Mouse (Mus musculus) E14TG2a.4 (cell line): ENCODE data around the gene Dnaja2.

Source experiments
- H3K27me3 ChIP-seq: 2 replicates; pipeline ENCODE4 v1.6.1; 2014; ENCODE audit warnings: low read length, control low read depth; ENCODE audit not compliant: insufficient read depth
- H3K36me3 ChIP-seq: 2 replicates; pipeline ENCODE4 v1.6.1; 2014; ENCODE audit warnings: low read length, control low read depth; ENCODE audit not compliant: insufficient read depth
- H3K4me1 ChIP-seq: replicated peaks from 2 replicates; pipeline ENCODE4 v1.6.1; 2014; ENCODE audit warnings: low read depth, low read length, control low read depth
- H3K4me3 ChIP-seq: replicated peaks from 2 replicates; pipeline ENCODE4 v1.5.1; 2014; ENCODE audit warnings: mild to moderate bottlenecking, low read length
- H3K9me3 ChIP-seq: 2 replicates; pipeline ENCODE4 v1.6.1; 2014; ENCODE audit warnings: low read length, control low read depth
- CTCF ChIP-seq: conservative IDR thresholded peaks from 2 replicates; pipeline ENCODE4 v1.5.1; 2014; ENCODE audit warnings: low read length
- NANOG ChIP-seq: IDR thresholded peaks from 2 replicates; pipeline ENCODE4 v1.6.1; 2014; ENCODE audit warnings: borderline replicate concordance, low read length, mixed read lengths
- POU5F1 ChIP-seq: IDR thresholded peaks from 2 replicates; pipeline ENCODE4 v1.6.1; 2014; ENCODE audit warnings: low read length, borderline replicate concordance

The Dnaja2 gene

DNA sequence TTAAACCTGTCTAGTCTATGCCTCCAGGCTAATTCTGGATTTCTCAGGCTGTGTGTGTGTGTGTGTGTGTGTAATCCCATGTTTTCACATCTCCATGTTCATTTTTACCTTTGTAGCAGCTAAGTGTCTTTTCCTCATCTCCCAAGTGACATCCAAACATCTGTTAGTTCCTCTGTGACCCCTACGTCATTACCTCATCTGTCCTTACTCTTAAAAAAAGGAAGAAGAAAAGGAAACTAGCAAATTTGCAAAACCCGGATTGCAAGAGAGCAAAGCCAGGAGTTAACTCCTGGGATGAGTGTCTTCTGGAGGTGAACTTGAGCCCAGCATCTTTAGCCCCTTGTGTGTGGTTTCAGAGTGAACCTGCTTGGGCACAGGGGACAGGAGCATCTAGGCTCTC lies 52.8 kb downstream of the Dnaja2 start:
- Histone ChIP-seq H3K9me3 (no peaks in the 10 kb centered on the region), H3K4me3 (no peak overlapping the region), H3K36me3 (peaks cover 75% of the 10 kb centered on the region), H3K4me1 (peaks cover 87% of the 10 kb centered on the region), H3K27me3 (no peaks in the 10 kb centered on the region)
- TF ChIP-seq CTCF (no peak), NANOG (no peak), POU5F1 (no peak)

DNA sequence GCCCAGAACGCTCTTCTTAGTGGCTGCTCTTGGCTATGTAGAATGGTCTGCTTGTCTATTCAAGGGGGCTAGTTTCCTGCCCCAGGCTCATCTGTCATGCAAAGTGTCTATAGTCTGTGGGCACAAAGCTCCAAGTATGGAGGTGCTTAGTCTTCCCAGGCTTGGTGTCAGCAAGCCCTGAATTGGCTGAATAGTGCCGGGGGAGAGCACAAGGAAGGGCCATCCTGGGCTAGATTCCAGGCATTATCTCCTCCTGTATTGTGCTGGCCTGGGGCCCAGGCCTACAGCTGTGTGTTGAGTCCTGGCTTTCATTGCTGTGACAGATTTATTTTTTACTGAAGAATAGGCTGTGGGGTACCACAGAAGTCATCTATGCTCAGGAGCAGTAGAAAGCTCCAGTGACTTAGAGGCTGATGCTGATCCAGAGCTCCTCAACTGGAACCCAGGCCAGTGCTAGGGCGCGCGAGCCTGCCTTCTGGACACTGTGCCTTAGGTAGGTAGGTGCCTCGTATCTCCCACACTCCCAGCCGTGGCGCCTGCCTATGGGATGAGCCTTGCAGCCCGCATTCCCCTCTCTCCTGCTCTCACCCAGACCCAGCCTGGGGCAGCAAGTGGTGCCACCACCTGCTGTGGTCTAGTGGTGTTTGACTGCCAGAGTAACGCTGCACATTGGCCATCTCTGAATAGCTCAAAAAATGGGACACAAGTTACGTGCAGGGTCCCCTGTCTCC lies 54.0 kb downstream of the Dnaja2 start:
- Histone ChIP-seq H3K4me1 (peaks cover 90% of the 10 kb centered on the region), H3K4me3 (0 out of 2 replicates have a peak overlapping the region, but pooled peaks have one; percentile 23), H3K36me3 (peaks cover 74% of the 10 kb centered on the region), H3K27me3 (no peaks in the 10 kb centered on the region), H3K9me3 (no peaks in the 10 kb centered on the region)
- TF ChIP-seq CTCF (no peak), POU5F1 (no peak), NANOG (no peak)

DNA sequence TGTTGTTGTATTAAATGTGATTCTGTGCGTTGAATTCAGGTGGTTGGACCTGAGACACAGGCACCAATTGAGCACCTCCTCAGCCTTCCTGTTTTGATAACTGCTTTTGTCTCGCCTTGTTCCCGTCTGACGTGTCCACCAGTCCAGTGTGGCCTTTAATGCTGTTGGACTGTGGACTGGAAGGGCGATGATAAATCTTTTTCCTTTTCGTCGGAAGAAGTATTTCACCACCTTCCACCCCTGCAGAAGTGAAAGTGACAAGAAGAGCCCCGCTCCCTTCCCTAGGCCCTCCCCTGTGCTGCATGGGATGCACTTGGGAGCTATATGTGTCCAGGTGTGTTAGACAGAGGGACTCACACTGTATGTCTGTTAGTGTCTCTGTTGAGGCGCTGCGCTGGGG lies 54.7 kb downstream of the Dnaja2 start:
- TF ChIP-seq NANOG = no peak
- TF ChIP-seq CTCF = no peak
- no peak for TF ChIP-seq POU5F1
- no peaks in the 10 kb centered on the region for H3K27me3 ChIP-seq
- H3K4me3 ChIP-seq = 0 out of 2 replicates have a peak overlapping the region, but pooled peaks have one; percentile 23
- no peaks in the 10 kb centered on the region for H3K9me3 ChIP-seq
- H3K36me3 ChIP-seq = peaks cover 74% of the 10 kb centered on the region
- H3K4me1 ChIP-seq = peaks cover 90% of the 10 kb centered on the region

DNA sequence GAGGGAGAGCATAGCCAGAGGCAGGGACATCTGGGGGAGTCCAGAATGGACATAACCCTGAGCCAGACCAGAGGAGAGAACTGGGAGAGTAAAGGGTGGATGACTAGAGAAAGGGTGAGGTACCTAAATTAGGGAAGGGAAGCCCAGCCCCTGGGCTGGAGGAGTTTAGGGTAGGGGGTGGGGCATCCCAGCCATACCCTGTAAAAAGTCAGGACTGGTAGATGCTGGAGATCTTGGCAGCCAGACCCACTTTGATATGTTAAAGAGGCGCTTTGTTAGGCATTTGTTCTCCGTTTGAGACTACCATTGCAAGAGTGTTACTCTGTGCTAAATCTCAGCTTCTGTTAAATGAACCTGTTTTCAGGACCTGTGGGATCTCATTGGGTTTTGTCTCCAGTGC lies 56.6 kb downstream of the Dnaja2 start:
- Histone ChIP-seq H3K4me1 (peaks cover 92% of the 10 kb centered on the region), H3K36me3 (peaks cover 74% of the 10 kb centered on the region), H3K27me3 (no peaks in the 10 kb centered on the region), H3K9me3 (no peaks in the 10 kb centered on the region), H3K4me3 (peak overlapping the region; percentile 59)
- TF ChIP-seq CTCF (no peak), NANOG (peak; percentile 66; the same call in 1 of the 2 replicates), POU5F1 (peak; percentile 83)

DNA sequence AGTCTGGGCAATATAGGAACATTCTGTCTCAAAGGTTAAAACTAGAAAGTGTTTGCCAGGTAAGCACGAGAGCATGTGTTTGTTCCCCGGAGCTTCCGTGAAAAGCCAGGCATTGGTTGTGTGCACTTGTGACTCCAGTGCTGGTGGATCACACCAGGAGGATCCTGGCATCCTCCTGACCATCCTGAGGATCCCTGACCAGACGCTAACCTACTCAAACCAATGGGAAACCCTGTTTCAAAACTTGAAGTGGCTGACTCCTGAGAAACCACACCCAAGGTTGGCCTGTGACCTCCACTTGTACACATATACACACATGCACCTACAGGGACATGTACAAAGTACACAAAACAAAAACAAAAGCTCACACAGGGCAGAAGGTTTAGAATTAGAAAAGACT lies 58.4 kb downstream of the Dnaja2 start:
- H3K4me3 ChIP-seq = no peak overlapping the region
- H3K36me3 ChIP-seq = peaks cover 56% of the 10 kb centered on the region
- H3K4me1 ChIP-seq = peaks cover 80% of the 10 kb centered on the region
- TF ChIP-seq POU5F1 = no peak
- no peak for TF ChIP-seq NANOG
- TF ChIP-seq CTCF = no peak
- H3K9me3 ChIP-seq = no peaks in the 10 kb centered on the region
- H3K27me3 ChIP-seq = no peaks in the 10 kb centered on the region

DNA sequence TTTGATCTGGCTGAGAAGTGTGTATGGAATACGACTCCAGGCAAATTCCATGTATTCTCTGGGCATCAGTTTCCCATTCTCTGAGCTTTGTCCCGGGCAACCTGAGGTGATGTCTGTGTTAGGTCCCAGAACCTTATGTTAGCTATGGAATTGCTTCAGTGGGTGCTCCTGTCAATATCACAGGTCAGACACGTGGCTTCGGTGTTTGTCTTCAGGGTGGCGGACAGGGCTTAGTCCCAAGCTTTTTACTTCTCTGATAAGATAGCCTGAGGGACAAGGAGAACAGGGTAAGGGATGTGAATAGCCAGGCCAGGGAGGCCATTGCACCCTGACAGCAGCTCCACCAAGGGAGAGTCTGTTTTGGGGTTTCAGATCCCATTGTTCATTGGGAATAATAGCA lies 59.0 kb downstream of the Dnaja2 start:
- Histone ChIP-seq H3K27me3 (no peaks in the 10 kb centered on the region), H3K9me3 (no peaks in the 10 kb centered on the region), H3K4me3 (no peak overlapping the region), H3K4me1 (peaks cover 80% of the 10 kb centered on the region), H3K36me3 (peaks cover 49% of the 10 kb centered on the region)
- TF ChIP-seq CTCF (no peak), POU5F1 (no peak), NANOG (no peak)

DNA sequence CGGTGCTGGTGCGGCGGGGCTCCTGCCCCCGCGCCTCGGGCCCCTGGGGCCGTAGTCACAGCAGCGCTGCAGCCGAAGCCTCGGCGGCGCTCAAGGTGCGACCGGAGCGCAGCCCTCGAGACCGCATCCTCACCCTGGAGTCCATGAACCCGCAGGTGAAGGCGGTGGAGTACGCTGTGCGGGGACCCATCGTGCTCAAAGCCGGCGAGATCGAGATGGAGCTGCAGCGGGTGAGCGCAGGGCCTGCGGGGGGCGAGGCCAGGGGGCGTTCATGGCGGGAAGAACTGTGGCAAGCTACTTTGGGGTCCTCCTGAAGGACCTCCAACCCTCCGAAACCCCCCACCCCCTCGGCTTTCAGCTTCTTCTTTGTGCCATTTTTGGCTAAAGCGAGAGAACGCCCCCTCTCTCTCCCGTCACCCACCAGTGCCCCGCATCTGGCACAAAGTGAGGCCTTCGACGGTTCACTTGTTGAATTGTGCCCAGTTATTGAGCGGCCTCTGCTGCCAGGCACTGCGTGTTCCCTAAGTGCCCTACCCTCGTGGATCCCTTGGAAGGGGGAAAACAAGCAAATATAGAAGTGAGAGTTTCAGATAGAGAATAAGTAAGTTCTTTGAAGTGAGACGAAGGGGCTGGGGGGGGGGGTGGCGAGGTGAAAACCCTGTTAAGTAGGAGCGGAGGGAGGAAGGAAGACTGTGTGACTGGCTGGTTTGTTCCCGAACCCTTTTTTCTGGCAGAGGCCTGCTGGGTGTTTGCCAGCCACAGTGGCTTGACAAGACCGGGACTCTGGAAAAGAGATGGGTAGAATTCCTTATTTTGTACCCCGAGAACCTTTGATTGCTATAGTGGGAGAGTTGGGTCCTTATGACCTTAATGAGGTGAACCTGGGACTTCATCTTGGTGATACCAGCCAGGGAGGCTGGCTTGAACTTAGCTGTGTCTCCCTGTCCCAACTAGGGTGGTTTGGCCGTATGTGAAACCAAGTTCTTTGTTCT lies 61.9 kb downstream of the Dnaja2 start:
- Histone ChIP-seq H3K27me3 (no peaks in the 10 kb centered on the region), H3K36me3 (peaks cover 36% of the 10 kb centered on the region), H3K4me1 (peaks cover 83% of the 10 kb centered on the region), H3K9me3 (no peaks in the 10 kb centered on the region), H3K4me3 (peak overlapping the region; percentile 96)
- no peak for TF ChIP-seq POU5F1
- no peak for TF ChIP-seq CTCF
- no peak for TF ChIP-seq NANOG

DNA sequence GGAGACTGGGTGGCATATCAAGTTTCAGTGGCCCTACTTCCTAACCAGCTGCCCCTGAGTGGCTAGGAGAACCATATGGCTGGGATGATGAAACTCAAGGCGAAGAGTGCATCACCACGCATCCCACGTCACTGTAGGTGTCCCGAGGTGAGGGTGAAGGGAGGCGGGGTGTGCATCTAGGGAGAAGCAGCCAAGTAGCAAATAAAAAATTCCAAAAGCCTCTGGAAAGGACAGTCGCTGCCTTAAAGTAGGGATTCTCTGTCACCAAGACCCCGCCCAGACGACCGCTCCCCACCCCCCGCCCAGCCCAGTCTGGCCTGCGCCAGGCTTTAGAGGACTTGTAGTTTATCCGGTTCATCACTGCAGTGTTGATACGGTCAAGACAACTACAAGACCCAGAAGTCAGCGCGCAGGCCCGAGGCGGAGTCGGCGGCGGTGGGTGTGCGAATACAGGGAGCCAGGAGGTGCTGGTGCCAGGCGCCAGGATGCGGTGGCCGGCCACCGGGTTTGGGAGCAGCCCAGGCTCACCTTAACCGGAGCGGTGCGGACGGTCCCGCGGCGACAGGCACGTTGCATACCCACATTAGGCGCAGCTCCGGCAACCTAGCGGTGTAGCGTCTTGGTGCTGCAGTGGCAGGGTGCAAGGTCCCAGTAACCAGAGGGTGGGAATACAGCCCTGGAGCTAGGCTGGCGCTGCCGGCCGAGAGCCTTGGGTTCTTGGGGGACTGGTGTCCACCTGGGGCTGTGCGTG lies 62.8 kb downstream of the Dnaja2 start, which contains the start of gene Gpt2:
TSS of gene Gpt2 (plus strand) at position 452 of the 751 bp plus-strand sequence.
- no peak for TF ChIP-seq POU5F1
- no peak for TF ChIP-seq NANOG
- TF ChIP-seq CTCF = no peak
- Histone ChIP-seq H3K27me3 (no peaks in the 10 kb centered on the region), H3K4me1 (peaks cover 84% of the 10 kb centered on the region)

More for the DNA sequence above, 62.8 kb downstream of the Dnaja2 start, which contains the start of gene Gpt2:
- peaks cover 36% of the 10 kb centered on the region for H3K36me3 ChIP-seq
- H3K9me3 ChIP-seq = no peaks in the 10 kb centered on the region
- H3K4me3 ChIP-seq = peak within 1 kb of the TSS; percentile 96
